Mouse (Mus musculus): Measurements from ENCODE around the gene Abcc4.

The Abcc4 gene

DNA sequence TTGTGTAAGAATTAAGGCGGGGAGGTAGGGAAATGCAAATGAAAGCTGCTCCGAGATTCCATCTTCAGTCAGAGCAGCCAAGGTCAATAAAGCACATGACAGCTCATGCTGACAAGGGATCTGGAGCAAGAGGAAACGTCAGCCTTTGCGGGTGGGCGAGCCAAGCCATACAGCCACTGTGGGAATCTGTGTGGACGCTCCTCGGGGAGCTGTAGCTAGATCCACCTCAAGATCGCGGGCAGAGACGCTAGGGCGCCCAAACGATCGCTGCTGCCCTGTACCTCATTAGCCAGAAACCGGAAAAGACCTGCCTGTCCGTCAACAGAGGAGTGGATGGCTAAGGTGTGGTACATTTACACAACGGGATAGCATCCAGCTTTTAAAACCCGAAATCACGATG, 7.4 kb upstream of the Abcc4 start:
- peak; percentile 60 for DNase-seq (ENCODE audit: low read depth, low spot score)

DNA sequence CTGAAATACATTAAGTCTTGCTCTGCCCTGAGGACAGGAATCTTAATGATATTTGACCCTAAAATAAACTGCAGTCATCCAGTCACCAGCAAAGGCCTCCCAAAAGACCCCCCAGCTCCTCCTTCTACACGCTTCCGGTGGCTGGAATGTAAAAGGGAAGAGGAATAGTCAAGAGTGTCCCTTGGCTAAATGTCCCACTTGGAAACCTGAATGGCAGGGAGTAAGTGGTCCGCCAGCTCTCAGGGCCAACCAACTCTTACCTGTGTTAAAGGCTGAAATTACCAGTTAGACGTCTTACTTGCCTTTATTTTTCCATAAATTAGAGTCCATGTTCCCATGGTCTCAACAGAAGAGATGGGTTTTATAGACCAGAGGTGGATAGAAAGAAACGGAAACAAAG, 6.9 kb upstream of the Abcc4 start:
- DNase-seq (ENCODE audit: low read depth, low spot score), result no peak

DNA sequence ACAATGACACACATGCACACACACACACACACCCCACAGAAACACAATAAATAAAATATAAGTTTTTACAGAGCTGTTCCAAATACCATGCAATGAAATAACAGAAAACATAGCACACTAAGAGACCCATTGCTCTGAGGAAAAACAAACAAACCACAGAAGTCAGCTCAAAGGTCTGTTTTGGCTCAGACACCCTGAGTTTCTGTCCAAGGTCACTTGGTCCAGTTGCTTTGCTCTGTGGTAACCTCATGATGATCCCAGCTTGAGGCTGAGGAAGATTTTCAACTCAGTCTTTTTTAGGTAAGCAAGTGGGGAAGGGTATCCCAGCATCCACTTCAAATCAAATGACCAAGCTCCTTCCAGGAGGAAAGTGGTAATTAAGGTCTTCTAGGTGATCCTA, 4.9 kb upstream of the Abcc4 start:
- no peak for DNase-seq (ENCODE audit: low read depth, low spot score)

DNA sequence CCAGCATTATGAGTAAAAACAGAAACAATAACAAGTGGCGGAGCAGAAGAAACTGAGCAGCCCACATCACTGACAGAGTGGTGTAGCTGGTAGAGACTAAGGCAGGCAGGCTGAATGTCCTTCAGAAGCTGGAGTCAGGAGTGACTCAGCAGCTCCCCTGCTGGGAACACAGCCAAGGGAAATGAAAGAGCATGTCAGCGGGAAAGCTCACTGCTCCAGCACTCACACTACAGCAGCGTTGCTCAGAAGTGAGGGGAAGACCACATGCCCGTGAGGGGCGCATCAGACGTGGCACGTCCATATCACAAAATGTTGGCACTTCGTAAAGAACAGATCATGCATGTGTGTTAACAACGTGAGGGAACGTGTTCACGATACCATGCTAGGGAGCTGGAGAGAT, 3.7 kb upstream of the Abcc4 start:
- peak; percentile 97 for DNase-seq (ENCODE audit: low read depth, low spot score)

DNA sequence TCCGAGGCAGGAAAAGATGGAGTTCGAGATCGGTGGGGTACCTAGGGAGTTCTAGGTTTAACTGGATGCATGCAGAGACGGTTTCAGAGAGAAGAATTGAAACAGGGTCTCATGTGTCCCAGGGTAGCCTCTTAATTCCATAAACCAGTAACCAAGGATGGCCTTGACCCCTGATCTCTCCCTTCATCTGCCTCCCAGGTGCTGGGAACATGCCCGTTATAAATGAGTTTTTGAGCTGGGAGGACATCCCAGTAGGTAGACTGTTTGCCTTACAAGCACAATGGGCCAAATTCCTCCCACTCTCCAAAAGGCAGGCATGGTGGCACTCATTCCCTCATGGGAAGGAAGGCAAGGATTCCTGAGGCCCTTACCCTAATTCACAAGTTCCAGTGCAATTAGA, 2.1 kb upstream of the Abcc4 start:
- no peak for DNase-seq (ENCODE audit: low read depth, low spot score)

DNA sequence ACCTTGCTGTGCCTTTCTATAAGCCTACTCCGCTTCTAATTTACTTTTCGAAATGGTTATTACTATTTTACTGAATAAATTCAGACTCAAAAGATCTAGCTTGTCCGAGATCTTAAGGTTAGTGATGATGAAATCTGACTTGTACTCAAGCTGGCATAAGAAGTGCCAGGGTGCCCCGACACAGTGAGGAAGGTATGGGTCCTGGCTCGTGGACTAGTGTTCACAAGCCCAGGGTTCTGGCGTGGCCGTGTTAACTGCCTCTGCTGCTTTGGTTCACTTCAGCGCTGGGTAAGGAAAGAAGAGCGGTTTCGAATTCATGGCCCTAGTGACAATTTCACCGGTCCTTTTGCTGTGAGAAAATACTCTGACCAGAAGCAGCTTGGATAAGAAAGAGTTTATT, 943 bp upstream of the Abcc4 start:
- DNase-seq (ENCODE audit: low read depth, low spot score), result no peak

DNA sequence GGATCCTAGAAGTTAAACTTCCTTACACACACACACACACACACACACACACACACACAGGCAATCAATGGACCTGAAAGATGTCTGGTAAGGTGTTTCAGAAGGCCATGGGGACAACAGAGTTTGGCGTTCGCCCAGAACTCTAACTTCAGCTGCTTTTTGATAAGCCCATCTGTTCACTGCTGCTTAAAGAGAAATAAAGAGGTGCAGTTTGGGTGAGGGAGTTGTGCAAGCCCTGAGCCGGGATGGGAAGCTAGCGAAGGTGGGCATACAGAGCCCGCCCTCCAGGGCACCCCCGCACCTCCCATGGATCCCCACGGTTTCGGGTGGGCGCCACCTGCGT, 583 bp downstream of the Abcc4 start:
- DNase-seq (ENCODE audit: low read depth, low spot score), result no peak

DNA sequence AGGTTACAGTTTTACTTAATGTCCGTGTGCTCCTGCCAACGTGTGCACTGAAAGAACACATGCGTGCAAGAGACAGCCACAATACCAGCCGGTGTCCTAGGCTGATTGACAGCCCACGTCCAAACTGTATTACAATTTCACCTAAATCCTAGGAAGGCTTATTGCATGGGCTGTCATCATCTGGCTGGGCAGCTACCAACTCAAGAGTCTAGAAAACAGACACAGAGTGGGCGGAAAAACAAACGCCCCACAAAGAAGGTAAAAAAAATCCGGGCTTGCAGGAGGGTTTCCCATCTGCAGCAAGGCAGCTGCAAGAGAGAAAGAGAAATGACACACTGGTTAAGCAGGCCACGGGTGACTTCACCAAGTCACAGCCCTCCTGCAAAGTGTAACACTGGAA, 2.7 kb downstream of the Abcc4 start:
- DNase-seq (ENCODE audit: low read depth, low spot score), result peak; percentile 51

DNA sequence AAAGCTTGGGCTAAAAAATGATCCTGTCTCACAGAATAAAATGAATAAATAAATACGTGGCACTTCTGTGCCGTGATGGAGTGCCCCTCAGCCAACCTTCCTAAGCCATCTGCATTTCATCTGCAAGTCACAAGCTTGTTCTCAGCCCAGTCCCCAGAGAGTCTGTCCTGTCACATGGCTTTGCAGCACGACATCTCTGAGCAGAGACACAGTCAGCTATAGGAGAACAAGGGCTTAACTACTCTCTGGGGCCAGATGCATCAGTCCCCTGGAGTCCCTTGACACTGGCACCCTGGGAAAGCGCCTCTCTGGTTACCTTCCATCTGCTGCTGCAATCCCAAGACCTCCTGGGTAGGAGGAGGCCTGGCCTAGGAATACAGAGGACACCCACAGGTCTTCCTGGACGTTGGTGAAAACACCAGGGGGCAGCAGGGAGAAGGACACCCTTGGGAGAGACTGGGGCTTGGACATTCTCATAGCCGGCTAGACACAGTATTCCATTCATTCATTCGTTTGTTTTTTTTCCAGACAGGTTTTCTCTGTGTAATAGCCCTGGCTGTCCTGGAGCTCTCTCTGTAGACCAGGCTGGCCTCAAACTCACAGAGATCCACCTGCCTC, 3.9 kb downstream of the Abcc4 start:
- peak; percentile 35 for DNase-seq (ENCODE audit: low read depth, low spot score)

DNA sequence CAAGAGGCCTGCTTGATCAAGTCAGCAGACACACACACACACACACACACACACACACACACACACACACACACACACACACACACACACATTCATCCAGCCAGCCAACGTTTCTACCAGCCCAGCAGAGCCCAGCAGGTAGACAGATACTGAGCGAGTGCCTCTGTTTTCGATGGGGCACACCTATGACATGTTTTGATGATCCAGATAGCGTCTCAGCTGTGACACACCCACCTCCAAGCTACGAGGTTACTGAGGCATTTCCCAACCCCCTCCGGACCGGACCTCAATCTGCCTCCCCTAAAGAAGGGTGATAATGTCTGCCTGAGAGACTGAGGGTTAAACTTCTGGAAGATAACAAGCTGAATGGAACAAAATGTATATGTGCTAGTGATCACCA, 5.4 kb downstream of the Abcc4 start:
- no peak for DNase-seq (ENCODE audit: low read depth, low spot score)

DNA sequence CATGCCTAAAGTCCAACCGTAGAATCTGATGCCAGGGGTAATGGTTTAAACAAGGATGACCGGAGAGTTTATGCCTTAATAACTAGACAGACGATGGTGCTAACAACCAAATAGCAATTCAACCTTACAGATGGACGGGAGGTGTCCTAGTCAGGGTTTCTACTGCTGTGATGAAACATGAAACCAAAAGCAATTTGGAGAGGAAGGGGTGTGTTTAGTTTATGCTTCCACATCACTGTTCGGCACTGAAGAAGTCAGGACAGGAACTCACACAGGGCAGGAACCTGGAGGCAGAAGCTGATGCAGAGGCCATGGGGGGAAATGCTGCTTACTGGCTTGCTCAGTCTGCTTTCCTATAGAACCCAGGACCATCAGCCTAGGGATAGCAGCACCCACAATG, 6.1 kb downstream of the Abcc4 start:
- no peak for DNase-seq (ENCODE audit: low read depth, low spot score)

DNA sequence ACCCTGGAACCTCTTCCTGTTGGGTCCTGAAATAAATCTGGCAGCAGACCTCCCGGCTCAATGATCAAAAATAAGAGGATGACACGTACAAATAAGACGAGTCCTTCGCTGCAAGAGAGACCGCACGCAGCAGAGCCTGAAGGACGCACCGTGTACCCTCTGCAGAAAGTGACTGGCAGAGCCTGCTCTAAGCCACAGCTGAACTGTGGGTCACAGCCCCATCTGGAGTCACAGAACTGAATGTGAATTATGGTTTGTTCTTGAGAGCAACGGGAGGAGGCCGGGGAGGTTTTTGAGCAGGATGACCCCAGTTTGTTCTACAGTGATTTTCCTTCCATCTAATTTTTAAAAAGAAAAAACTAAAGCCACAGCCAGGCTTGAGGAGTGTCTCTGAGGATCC, 6.5 kb downstream of the Abcc4 start:
- DNase-seq (ENCODE audit: low read depth, low spot score), result no peak

DNA sequence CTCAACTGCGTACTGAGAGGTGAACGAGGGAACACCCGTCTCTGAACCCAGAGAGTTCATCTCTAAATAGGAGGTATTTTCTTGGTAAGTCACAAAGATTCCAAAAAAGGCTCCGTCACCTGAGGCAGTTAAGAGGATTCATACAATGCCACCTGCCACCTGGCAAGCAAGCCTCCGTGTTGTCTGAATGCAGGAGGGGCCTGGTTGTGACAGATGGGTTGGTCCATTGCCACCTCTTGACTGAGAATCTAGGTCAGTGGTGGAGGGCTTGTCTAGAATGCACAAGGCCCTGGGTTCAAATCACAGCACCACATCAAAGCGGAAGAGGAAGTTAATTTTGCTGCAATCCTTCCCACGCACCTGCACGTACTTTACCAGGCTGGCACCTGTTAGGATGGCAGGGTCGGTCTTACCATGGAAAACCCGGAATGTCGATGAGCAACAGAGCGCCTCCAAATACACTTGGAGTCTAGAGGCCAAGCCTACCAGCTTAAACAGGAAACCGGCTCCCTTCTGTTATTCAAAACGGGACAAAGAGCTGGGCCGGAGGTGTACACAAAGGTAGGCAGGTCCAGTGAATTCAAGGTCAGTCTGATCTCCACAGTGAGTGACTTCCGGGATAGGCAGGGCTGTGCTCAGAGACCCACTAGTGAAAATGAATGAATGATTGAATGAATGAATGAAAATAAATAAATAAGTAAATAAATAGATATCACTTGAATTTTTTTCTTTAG, 9.3 kb downstream of the Abcc4 start:
- DNase-seq (ENCODE audit: low read depth, low spot score), result peak; percentile 68

DNA sequence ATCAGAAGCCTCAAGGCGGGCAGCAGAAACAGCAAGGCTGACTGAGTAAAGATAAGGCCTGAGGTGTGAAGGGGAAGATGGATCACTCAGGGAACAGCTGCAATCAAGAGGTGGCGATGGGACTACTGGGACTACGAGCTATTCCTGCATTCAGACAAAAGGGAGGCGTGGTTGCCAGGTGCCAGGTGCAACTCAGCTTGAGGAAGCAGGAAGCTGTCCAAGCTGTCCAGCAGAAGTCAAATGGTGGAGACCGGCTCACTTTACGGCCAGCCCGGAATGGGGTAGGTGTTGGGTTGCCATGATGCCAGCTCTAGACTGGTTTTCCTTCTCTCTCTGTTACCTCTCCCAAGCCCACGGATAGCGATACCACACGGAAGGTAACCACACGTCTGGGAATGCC, 10.2 kb downstream of the Abcc4 start:
- DNase-seq (ENCODE audit: low read depth, low spot score), result peak; percentile 24

DNA sequence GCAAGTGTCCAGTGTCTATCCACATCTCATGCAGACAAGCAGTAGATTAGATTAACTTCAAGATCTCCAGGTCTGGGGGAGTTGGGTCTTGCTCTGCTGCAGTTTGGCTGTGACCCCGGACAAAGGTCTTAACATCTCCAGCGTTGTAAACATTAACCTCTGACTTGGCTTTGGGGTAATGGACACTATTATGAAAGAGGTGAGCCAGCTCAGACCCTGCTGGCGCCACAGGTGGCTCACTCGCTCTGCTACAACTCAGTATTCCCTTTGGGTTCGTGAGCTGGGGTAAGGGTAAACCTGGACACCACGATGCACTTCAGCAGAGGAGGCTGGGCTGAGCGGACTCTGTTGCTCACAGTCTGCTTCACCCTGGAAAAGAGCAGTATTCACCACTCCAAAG, 11.7 kb downstream of the Abcc4 start:
- no peak for DNase-seq (ENCODE audit: low read depth, low spot score)

DNA sequence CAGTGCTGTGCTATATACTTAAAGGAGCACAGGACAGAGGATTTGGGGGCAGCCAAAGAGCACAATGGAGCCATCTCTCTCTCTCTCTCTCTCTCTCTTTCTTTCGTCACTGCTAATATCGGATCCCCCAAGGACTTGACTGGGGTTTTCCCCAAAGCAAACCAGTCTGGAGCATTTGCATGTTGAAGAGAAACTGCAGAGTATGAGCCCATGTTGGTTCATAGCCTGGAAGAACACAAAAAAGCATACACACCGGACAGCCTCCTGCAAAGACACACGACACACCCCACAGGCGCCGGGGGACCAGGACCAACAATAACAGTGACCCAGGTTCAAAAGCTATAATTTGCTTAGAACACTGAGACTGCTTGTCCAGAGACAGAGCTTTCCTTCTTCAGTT, 14.1 kb downstream of the Abcc4 start:
- no peak for DNase-seq (ENCODE audit: low read depth, low spot score)

DNA sequence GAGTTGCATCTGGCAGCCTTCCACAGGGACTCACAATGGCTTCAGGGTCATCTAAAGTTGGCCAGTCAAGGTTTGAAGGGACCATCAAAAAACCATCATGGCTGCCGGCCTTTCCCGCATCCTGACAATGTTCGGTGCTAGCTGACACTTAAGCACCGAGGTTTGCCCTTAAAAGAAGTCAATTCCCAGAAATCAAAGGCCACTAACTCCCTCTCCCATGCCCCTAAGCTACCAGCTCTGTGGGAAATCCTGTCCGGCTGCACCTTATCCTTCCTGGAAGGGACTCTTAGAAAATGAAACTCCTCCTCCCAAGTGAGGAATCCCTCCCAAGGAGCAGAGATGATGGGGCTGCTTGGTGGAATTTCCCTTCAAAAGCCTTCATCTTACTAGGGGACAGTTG, 14.6 kb downstream of the Abcc4 start:
- no peak for DNase-seq (ENCODE audit: low read depth, low spot score)

DNA sequence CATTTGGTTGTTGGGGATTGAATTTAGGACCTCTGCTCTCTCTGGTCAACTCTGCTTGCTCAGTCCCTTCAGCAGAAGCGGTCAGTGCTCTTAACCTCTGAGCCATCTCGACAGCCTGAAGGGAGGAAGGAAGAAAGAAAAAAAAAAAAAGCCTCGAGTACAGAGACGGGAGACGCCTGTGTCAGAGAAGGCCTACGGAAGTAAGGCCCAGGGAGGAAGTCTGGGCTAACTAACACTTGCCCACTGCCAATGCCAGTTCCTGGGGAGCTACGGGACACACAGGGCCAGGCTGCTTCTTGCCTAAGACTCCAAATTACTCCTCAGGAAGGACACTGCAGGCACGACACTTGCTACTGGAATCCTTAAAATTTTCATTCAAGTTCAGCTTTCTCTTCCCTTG, 15.1 kb downstream of the Abcc4 start:
- no peak for DNase-seq (ENCODE audit: low read depth, low spot score)

DNA sequence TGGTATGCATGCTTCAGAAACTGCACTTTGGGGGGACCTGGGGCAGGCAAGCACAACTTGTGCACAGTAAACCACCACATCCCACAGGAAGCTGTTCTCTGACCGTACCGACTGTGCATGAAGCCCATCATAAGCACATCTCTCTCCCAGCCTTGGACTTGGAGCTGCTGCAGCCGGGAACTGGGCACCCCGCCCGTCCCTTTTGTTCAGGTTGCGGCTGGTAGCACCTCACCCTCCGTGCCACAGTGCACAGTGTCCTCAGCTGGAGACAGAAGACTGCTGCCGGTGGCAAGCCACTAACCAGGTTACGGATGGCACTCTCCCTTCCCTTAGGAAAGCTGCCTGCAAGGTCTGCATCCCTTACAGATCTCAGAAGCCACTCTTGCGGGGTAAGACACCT, 15.7 kb downstream of the Abcc4 start:
- no peak for DNase-seq (ENCODE audit: low read depth, low spot score)

DNA sequence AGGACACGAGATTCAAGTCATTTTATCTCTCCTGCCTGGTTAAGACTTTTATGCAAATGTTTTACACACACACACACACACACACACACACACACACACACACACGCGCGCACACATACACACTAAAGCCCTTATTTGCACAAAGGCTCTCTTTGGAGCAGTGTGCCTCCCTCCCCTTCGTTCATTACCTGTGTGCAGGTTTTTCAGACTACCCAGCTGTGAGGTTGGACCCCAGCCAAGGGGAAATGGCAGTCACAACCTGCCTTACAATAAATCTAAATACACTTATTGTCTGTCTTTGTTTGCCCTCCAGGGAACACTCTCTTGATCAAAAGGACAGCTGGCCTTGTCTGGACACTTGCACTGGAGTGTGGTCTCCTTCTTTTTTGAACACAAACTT, 17.4 kb downstream of the Abcc4 start:
- DNase-seq (ENCODE audit: low read depth, low spot score), result no peak

DNA sequence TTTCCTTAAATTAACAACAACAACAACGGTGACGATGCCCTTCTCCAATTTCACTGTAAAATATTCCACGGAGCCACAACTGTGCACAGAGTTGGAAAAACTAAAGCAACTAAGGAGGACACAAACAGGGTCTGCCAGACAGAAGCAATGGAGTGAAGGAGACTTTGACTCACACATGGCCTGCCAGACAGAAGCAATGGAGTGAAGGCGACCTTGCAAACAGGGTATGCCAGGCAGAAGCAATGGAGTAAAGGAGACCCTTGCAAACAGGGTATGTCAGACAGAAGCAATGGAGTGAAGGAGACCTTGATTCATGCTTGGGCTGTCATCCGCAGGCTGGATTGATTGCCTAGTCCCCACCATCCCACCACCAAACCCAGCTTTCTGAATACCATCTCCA, 19.2 kb downstream of the Abcc4 start:
- DNase-seq (ENCODE audit: low read depth, low spot score), result no peak

DNA sequence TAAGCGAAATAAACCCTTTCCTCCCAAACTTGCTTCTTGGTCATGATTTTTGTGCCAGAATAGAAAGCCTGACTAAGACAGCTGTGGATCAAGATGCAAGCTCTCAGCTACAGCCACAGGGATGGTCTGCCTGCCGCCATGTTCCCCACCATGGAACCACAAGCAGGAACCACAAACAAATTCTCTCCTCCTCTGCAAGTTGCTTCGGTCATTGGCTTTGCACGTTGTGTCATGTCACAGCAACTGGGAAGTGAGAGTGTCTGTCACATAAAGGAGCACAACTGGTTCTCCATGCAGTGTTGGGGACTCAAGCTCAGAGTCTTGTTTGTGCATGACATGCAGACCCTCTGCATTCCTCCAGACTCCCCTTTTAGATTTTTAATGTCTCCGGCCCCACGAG, 20.4 kb downstream of the Abcc4 start:
- no peak for DNase-seq (ENCODE audit: low read depth, low spot score)

DNA sequence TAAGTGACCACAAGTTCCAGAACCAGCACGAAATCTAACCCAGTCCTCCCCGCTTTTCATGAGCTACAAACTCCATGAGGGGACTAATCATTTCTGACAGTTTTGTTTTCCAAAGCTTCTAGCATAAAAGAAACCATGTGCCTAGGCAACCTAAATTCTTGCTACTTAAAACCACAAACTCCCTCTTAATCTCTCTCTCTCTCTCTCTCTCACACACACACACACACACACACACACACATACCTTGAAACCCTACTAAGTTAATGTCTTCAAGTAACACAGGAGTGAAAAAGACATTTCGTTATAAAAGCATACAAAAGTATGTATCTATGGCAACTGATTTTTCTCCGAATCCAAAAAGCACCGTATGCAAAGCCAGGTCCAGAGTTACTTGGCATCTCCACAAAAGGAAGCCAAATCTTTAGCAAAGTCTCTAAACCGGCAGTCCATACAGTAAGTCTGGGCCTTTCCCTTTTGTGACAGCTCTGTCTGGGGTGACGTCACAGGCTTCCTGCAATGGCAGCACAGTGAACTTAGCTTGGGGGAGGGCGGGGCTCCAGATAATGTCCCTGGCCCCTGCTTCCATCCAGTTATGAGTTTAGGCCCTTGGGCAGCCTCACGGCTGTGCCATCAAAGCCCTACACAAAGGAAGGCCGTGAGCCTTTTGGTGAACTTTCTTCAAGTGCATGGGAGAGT, 23.5 kb downstream of the Abcc4 start:
- DNase-seq (ENCODE audit: low read depth, low spot score), result no peak
